Mouse (Mus musculus) R1 (cell line): ENCODE data around the gene Mmp2.
A peak's percentile ranks its signal among the peaks of the same experiment; 100 is the strongest.

Experiments
- DNase-seq: peaks from one replicate; pipeline ENCODE4 v3.0.0-alpha.2; 2018; ENCODE audit warnings: low read depth, low spot score

Mmp2 gene

DNA sequence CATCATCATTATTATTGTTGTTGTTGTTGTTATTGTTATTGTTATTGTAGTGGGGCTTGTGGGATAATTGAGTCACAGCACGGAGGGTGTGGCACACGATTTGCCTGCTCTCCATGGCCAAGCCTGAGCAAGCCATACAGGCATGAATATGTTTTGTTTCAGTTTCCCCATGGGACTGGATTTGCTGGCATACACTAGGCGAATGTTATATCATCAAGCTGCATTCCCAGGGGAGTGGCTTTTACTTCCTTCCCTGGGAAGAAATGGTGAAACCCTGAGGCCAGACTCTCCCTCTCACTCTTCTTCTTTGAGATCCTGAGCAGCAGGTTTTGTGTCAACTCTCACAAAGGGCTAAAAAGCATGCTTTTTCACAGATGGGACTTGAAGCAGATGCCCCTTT lies 11.5 kb downstream of the Mmp2 start:
- no peak for DNase-seq

DNA sequence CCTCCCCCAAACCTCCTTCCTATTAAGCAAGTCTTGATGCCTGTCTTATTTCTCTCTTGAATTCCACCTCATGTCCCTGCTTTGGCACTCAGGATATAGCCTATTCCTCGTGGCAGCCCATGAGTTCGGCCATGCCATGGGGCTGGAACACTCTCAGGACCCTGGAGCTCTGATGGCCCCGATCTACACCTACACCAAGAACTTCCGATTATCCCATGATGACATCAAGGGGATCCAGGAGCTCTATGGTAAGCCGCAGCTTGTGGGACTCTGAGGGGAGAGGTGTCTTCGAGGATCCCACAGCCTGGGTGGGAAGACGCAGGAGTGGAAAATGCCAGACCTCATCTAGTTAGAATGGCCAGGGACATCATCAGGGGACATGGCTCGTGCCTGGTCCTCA lies 12.1 kb downstream of the Mmp2 start:
- no peak for DNase-seq

DNA sequence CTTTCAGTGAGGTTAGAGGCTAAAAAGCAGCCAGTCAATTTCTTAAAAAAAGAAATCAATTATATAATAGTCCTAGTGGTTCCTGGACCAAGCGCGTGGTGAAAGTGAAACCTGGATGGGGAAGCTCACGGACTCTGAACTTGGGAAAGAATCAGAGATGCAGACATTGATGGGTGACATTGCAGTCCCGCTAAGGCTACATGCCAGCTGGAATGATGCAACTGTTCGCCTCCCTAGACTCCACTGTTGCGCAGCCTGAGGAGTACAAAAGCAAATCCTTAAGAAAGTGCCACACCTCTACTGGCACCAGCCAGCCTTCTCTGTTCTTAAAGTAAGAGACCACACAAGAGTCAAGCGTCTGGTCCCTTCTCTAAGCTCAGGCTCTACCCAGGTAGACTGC lies 12.8 kb downstream of the Mmp2 start:
- no peak for DNase-seq

DNA sequence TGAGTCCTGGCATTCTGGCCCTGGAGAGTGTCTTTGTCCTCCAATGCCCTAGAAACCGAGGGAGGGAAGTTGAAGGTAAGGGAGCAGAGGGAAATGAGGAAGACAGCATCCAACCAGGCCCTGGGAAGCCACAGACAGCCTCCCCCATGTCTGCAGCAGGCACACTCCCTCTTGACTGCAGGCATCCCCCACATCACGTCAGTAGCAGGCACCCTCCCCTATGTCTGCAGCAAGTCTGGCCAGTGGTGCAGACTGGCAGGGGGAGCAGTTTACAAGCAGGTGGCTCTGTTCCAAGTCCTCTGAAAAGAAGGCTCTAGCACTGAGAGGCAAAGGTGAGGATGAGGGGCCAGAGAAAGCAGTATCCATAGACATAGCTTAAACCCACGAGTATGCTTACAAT lies 19.6 kb downstream of the Mmp2 start:
- DNase-seq, result no peak

DNA sequence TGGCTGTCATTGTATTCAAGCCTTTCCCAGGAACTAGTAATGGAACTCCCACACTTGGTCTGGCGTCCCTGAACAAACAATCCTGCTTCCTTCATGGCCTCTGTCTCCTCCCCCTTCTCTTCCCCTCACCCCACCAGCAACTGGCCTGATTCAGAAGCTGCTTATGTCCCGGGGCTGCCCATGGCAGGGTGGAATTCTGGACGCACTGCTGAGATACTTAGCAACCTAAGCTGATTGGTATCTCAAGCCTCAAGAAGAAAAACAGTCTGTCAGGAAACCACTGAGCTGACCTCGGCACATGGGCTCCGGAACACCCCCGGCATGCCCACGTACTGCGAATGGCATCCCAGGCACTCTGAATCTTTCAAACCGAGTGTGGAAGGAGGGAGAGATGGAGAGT lies 20.2 kb downstream of the Mmp2 start:
- no peak for DNase-seq

DNA sequence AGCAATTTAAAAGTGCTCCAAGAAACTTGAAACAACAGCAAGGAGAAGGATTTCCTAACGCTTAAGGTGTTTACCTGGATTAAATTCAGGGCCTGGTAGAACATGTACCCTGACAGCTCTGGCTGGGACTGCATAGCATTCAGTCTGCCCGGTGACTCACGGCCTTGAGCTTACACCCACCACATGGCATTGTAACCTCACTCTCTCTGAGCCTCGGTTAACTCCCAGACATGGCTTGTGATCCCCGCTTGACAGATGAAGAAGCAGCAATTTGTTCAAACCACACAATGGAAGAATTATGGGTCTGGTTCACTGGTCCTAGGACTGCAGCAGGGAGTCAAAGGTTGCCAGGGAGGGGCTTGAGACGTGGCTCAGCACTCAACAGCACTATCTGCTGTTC lies 22.2 kb downstream of the Mmp2 start:
- peak; percentile 19 for DNase-seq

DNA sequence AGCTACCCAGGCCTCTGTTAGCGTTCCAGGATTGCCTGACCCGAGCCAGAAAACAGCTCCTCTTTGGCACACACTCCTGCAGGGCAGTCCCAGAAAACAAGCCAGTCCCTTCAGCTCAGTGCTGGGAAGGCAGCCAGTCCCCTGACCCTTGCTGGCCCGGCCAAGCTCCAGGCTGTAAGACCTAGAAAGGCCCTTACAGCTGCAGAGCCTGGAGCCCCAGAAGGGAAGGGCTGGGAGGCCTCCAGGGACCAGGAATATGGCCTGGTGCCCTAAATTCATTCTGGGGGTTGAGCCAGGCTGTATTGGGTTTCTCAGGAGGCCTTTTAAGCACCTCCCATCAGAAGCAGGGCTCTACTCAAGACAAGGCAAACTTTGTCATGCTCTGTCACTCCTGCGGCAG lies 23.1 kb downstream of the Mmp2 start:
- DNase-seq, result no peak

DNA sequence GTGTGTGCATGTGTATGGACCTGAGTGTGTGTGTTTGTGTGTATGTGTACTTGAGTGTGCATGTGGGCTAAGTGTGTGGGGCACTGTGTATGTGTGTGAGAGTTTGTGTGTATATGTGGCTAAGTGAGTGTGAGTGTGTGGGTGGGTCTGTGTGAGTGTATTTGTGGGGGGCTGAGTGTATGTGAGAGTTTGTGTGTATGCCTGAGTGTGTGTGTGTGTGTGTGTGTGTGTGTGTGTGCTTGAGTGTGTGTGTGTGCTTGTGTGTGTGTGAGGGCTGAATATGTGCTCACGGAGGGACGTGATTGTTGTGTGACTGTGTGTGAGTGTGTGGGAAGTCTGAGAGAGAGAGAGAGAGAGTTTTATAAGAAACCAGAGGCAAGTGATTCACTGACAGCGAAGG lies 24.3 kb downstream of the Mmp2 start:
- DNase-seq, result no peak

DNA sequence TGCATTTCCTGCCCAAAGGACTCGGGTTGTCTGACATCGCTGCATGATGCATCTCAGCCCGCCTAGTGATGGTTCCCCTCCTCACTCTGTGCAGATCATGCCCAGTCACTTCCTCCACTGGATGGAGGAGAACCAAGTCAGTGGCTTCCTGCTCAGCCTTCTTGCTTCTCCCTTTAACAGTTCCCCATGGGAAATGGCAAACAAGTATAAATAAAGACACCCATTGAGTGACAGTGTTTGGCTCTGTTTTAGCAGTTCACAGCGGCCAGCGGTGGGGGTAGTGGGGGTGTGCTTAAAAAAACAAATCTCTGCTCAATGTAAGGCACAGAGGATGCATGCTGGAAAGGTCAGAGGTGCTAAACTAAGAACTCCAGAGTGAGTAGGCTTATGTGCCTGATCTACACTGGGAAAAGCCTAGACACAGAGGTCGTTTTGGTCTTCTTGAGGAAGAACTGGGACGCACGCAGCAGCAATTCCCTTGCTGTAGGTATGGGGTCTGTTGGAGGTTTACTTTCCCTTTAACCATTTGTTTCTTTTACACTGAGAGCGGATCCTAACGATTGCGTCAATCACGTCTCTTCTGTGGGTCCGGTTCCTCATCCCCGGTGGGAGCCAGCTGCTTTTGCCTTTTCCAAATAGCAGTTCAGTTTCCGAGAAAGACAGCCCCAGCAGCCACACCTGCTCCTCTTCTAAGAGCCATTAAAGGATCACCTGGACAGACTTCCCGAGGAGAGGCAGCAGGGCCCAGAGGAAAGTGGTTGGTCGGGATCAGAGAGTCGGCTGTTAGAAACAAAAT lies 26.3 kb downstream of the Mmp2 start:
- DNase-seq, result no peak

DNA sequence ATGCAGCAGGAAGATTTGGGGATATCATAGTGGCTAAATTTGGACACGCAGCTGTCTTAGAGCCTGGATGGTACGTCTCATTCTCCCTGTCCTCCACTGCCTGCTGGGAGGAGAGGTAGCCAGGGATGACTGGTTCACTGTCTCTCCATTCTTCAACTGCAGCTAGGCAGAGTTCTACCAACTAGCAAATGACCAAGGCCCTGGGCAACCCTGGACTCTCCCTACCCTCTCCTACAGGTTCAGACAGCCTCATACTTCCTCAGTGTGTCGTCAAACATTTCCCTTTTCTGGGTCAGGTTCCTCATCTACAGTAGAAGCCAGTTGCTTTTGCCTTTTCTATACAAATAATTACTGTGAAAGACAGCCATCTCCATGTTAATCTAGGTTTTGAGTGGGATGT lies 27.6 kb downstream of the Mmp2 start:
- DNase-seq, result no peak

DNA sequence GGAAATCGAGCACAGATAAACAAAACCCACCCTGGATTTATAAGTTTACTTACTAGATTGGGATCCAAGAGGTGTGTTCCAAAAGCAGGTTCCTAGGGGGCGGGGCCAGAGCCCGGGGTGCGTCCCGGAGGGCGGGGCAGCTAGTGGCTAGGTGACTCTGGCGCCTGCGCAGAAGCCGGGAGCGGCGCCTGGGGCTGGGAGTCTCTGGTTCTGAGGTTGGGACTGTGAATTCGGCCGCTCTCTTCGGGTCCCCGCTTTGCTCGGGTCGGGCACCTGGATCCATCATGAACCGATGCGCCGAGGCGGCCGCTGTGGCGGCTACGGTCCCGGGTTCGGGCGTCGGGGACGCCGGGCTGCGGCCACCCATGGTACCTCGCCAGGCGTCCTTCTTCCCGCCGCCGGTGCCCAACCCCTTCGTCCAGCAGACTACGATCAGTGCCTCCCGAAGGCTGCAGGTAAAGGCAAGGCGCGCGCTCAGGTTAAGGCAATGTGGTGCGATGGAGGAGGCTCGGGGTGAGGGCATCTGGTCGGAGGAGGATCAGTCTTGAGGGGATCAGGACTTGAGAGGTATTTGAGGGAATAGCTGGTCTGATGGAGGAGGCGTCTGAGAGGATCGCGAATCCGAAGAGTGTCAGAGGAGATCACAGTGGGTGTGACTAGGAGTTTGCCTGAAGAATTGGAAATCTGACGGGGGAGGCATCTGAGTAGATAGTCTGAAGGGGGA lies 28.2 kb downstream of the Mmp2 start, which contains the start of gene Lpcat2:
Gene Lpcat2, plus strand, starts transcription at position 169 of the 724 bp plus-strand sequence.
- DNase-seq, result peak; percentile 89

DNA sequence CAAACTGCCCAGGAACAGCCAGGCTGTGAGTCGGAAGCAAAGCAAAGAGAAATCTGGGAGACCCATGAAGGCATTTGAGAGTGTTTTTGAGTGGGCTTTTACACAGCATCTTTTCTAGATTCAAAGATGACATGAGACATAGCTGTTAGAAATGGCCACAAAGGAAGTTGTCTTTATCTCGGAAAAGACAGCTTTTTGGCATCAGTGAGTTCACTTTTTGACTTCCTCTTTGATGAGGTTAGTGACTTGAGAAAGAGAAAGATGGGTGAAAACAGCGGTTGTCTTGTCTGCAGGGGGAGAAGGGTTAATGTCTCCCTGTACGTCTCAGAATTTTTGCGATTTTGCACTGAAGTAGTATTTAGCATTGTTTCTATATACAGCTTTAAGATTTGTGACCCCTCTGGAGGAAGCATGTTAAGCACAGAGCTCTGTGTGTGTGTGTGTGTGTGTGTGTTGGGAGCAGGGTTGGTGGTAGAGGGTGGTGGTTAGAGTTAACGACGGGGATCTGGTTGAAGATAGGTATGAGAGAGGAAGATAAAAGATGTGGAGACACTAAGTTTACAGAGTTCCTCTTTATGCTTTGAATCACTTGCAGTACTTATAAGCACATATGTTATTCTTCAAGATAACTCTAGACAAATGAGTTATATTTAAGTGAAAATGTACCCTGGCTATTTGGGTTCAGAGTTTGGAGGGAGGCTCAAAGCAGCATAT lies 29.3 kb downstream of the Mmp2 start:
- no peak for DNase-seq

DNA sequence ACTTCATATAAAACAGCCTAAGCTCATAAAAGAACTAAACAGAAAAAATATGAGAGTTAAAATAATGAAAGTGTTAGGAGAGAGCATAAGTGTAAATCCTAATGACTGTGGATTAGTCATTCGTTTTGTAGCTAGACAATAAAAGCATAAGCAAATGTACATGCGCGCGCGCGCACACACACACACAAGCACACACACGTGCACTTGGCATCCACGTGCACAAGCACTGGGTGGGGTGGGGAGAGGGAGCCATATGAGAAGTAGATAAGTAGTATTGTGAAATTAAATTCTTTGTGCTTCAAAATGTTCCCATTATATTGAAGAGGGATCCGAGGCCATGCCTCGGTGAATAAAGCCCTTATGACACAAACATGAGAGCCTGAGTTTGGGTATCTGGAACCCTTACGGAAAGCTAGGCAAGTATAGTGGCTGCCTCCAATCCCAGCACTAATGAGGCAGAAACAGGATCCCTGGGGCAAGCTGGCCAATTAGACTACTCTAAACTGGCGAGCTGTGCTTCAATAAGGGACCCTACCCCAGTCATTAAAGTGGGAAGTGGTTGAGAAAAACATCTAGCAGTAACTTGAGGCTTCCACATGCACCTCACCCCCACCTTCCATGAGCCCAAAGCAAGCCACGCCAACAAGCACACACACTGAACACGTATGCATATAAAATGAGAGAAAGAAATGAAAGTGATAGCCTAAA lies 31.5 kb downstream of the Mmp2 start:
- no peak for DNase-seq

DNA sequence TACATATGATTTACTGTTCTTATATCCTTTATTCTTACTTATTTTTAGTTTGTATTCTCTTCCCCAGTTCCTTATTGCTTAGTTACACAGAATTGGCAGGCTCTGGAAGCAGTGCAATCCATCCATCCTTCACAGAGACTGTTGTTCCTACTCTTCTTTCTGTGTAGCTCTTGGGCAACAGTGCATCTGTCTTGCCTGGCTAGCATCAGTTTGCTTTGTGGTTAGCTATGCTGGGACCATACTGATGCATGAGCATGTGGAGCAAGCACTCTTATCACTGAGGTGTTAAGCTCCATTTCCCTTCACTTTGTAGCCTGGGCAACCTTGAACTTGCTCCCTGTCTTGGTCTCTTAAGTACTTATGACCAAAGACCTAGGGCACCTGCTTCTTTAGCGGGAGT lies 34.9 kb downstream of the Mmp2 start:
- no peak for DNase-seq

DNA sequence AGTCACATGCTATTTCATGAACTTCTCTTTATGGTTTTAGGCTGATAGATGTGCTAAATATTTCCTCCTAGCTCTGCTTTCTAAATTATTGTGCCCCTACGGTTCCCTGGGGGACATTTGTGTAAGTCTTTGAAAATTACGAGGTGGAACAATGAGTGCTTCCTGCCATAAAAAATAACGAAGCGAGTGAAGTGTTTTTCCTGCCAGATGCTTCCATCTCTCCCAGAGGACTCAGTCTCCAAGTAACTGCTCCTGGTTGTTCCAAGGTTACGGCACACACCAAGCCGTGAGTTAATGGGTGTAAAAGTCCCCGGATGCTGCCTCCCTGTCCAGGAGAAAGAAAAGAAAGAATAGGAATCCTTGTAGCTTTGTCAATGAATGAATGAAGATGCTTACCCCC lies 43.2 kb downstream of the Mmp2 start:
- DNase-seq, result no peak

DNA sequence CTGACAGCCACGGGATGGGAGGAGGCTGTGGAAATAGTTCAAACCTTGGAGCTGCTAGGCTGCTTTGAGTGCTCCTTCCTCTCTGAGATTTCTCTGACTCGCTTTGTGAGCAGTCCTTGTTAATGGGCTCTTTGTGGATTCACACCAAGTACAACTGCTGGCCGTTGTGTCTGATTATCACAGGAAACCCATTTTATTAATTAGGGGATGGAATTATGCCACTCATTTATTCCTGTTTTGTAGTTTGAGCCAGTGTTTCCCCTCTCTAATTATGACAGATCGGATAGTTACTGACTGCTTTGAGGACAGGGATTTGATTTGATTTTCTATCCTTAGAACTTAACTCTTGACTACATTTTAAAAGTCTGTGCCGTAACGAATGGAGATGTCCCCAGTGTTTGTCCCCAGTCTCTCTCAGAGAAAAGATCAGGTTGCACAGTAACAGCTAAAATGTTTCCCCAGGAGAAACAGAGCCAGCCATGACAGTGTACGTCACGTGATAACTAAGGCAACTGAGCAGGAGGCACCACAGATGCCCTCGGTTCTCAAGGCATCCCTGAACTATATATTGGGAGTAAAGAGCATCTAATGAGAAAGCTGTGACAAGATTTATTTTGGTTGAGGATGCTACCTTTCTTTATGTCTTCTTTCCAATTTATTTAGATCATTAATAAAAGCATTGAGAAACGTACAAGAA lies 45.1 kb downstream of the Mmp2 start:
- no peak for DNase-seq

DNA sequence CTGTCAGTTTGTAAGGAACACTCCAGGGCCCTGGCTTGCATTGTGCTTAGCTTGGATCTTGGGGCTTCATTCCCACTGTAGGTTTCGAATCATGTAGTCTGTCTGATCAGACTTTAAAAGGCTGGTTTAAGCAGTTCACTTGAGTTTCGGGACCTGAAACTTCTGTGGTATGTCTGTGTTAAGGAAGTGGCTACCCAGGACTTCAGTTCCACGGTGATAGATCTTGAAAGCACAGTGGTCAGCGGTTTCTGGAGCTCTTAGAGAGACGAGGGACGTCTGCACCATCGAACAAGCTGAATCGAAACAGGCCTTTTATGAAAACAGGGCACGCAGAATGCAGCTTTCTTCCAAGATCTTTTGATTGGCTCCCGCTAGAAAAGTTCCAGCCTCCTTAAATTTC lies 48.7 kb downstream of the Mmp2 start:
- DNase-seq, result no peak

DNA sequence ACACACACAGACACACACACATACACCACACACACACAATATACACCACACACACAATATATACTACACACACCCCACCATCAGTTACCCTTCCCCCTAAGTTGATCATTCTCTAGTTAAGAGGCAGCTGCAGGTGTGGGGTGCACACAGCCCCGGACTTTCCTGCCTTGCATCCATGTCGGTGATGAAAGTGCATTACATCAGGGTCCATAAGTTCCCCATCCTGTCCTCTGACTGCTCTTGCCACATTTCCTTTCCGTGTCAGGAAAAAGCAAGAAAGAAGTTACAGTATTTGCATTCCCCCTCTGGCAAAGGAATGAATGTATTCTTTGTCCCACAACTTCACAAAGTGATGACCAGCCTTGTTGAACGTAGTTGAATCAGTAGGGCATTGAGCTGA lies 54.2 kb downstream of the Mmp2 start:
- DNase-seq, result no peak

DNA sequence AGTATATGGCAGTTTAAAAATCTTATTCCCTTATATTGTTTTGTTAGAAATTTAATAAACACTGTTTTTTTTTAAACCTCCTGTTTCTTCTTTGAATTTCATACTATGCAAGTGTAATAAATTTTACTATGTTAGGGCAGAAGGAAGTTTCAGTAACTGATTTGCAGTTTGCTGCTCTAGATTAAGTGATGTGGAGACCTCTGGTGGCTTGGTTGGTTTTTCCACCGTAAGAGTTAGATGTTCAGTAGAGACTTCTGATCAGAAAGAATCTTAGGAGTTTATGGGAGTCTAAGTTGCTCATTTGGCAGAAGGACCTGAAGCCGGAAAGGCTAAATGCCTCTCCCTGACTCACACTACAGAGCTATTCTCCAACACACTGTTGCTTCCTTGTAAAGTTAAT lies 56.7 kb downstream of the Mmp2 start:
- no peak for DNase-seq

DNA sequence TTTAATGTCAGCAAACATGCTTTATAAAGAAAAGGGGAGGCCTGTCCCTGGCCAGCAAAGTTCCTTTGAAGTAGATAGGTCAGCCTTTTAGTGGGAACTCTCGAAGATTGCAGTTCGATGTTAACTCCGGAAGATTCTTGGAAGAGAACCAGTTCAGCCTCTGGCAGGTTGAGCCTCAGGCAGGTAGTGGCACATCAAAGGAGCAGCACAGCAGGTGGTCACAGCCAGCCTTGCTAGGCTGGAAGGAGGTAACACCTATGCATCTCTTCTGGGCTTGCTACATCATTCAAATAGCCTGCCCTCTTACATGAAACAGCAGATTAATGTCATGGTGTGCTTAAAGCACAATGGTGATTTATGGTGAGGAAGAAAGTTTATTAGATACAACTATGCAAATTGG lies 65.1 kb downstream of the Mmp2 start:
- peak; percentile 22 for DNase-seq

DNA sequence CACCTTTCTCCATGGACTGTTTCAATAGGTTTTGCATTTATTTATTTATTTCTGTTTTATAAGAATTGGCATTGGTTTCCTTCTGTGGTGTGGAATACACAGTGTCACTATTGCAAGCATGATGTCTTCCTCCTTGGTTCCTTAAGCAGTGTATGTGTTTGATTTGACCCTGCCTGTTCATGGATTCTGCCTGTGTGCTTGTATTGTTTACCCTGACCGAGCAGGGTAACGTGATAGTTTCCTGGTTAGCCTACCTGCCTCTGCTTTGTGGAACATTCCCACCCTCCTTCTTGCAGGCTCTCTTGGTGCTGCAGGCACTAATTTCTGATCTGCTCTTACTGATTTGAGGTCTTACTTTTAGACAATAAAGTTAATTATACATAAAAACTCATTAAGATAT lies 66.8 kb downstream of the Mmp2 start:
- no peak for DNase-seq
